Mouse (Mus musculus) left cerebral cortex, adult 9 months (tissue): ENCODE measurements around the gene Sept9.

Experiments used
- DNase-seq, 2 experiments: peaks; one replicate each; pipeline ENCODE4 v3.0.0; 2022; ENCODE audit warnings: low spot score in 2 of 2

Sept9 gene

GRCm38 (mm10) chr11:117372537-117372936 is 173.1 kb downstream of the Sept9 start:
- DNase-seq = no peak

GRCm38 (mm10) chr11:117373195-117373594 is 173.7 kb downstream of the Sept9 start:
- DNase-seq = no peak

DNA sequence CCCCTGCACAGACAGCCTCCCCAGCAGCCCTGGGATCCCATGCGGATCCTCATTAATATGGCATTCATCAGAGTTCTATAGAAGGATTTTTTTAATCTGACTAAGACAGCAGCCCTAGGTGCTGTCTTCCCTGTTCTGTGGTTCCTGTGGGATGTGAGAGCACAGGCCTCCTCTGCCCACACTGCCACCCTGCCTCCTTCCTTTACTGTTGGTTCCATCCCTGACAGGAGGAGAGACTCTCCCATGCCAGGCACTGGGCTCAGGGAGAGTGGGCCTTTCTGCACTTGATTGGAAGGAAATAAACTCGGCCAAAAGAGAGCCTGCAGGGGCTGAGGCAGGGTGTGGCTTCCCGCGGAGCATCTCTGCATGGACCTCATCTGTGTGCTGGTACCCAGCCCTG is 174.4 kb downstream of the Sept9 start:
- DNase-seq = no peak

GRCm38 (mm10) chr11:117374288-117374687 is 174.8 kb downstream of the Sept9 start:
- no peak for DNase-seq

- no peak for DNase-seq
Measured at GRCm38 (mm10) chr11:117379774-117380173, 180.3 kb downstream of the Sept9 start.

GRCm38 (mm10) chr11:117384235-117384634 is 184.8 kb downstream of the Sept9 start:
- DNase-seq = no peak

GRCm38 (mm10) chr11:117384897-117385296 is 185.4 kb downstream of the Sept9 start:
- DNase-seq = peak; percentile 76 to 98

GRCm38 (mm10) chr11:117385331-117386103 is 186.1 kb downstream of the Sept9 start:
- DNase-seq = no peak

GRCm38 (mm10) chr11:117387241-117387640 is 187.8 kb downstream of the Sept9 start:
- no peak for DNase-seq

- no peak for DNase-seq
Measured at GRCm38 (mm10) chr11:117390001-117390402, 190.5 kb downstream of the Sept9 start.

- no peak for DNase-seq
Measured at GRCm38 (mm10) chr11:117390774-117391534, 191.5 kb downstream of the Sept9 start.

- no peak for DNase-seq
Measured at GRCm38 (mm10) chr11:117392251-117392650, 192.8 kb downstream of the Sept9 start.

- no peak for DNase-seq
Measured at GRCm38 (mm10) chr11:117393715-117394114, 194.3 kb downstream of the Sept9 start.

DNA sequence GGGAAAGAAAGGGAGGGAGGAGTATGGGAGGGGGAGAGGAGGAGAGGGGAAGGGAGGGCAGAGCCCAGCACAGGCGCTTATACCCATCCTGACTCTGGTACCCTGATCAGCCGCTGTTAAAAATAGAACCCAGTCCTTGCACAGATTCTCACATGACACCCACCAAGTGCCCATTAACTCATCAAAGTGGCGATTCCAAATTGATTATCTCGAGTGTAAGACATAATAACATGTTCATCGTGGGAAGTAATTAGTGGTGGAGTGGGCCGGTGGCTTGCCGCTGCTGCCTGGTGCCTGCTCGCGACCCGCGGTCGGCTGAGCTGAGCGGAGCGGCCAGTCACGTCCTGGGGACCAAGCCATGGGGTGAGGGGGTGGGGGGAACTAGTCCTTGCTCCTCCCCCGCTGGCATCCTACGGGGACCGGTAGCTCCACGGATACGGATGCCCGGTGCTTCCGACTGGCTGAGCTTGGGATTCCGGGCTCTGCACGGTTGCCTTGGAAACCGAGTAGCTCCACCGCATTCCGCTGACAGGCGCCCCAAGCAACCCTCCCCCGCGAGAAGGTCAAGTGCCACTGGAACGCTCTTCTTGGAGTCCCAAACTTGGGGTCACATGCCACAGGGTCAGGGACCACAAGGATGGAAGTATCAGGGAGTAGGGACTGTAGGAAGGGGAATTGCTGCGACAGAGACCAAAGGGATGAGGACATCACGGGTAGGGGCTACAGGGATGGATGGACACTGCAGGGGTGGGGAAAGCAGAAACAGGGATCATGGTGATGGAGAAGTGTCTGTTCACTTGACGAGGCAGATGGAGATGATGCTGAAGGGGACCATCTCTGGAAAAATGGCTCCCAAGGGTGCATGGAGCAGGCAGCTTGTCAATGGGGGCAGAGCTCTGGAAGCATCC is 195.0 kb downstream of the Sept9 start:
- DNase-seq = peak in 1 of 2 experiments; percentile 65

DNA sequence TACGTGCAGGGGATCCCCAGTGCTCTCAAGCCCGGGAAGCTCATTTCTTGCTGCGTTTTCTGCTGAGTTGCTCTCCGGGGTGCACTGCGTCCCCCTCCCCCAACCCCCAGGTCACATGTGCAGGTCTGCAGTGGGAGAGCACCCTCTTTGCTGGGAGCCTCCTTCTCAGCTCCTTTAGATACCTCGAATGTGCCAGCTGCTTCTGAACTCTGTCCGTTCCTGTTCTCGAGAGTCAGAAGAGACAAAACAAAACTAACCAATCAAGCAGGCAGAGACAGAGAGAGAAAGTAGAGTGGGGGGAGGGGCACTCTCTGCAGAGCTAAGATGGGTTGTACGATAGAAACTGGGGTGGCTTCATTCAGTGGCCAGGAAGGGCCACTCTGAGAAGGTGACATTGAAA is 195.8 kb downstream of the Sept9 start:
- DNase-seq = peak in 1 of 2 experiments; percentile 48

GRCm38 (mm10) chr11:117396929-117397328 is 197.5 kb downstream of the Sept9 start:
- DNase-seq = no peak

DNA sequence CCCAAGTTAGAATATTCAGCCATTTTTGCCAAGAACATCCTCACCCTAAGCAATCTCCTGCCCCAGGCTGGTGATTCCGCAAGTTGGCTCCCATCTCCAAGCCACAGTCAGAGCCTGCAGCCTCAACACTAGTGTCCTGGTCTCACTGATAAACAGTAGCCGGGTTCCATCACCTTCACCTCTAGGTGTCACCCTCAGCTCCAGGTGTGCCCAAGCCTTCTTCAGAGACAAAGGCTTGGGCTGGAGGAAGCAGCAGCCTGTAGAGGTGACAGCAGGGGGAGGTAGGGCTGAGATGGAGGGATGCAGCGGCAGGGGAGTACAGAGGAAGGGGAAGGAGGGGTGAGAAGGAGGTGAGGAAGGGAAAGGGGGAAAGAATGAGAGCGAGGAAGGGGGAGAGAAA is 198.3 kb downstream of the Sept9 start:
- DNase-seq = no peak

DNA sequence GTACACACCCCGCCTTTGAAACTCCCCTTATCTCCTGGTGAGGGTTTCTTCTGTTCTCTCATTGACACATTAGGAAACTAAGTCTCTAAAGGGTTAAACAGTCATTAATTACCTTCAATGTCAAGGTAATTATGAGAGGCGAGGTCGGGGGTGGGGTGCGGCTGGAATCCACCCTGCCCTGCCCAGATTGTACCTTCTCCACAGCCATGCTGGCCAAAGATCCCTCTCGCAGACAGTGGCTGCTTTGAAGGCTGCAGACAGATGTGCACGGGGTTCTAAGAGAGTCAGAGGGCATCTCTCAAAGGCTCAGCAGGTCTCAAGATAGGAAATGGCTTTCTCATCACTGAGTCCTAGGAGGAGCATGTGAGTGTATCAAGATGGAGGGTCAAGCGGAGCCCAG is 198.7 kb downstream of the Sept9 start:
- no peak for DNase-seq

- no peak for DNase-seq
Measured at GRCm38 (mm10) chr11:117401583-117402367, 202.3 kb downstream of the Sept9 start.

DNA sequence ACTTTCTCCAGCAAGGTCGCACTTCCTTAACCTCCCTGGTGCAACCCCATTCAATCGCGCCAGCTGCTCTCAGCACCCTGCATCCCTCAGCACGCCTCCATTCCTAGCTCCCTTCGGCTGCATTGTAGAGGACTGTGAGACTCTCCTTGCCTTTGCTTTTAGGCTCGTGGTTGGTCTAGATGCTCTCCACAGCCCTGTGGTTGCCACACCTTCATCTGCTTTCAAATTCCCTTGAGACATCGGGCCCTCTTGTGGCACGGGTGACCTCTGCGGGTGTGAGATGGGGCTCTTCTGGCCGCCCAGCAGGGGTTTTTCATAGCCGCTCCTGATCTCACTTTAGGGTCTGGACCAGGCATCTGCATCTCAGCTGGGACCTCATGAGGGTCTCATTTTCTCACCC is 203.1 kb downstream of the Sept9 start:
- DNase-seq = no peak

GRCm38 (mm10) chr11:117403073-117403472 is 203.6 kb downstream of the Sept9 start:
- DNase-seq = no peak
